Mouse (Mus musculus): Measurements from ENCODE around the gene Apoa2.
A peak's percentile ranks its signal among the peaks of the same experiment; 100 is the strongest.

DNA sequence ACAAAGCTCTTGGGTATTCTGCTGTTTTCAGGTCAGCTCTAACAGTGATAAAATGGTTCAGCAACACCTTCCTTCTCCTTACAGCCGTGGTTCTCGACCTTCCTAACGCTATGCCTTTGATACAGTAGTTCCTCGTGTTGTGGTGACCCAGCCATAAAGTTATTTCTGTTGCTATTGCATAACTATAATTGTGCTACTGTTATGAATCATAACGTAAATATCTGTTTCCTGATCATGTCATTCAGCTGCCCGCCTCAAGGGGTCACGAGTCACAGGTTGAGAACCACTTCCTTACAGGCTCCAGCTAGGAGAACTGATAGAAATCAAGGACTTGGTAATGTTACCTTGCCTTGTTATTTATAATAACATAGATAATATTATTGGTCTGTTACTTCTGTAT lies 40.5 kb upstream of the Apoa2 start:
- TF ChIP-seq CTCF (conservative IDR thresholded peaks at IDR 0.05; ENCODE audit: insufficient read depth, insufficient read length, low read depth, low read length) (0 out of 2 replicates have a peak, but pooled peaks have one; percentile 23), POLR2A (IDR thresholded peaks at IDR 0.05; ENCODE audit: low read depth, low read length) (no peak)
